Mouse (Mus musculus): ENCODE data around the gene Ube4a. TPM values are rescaled to one million over a fixed set of nuclear protein-coding genes. Genes with fewer than 3 reads are reported as not detected.

Gene Ube4a
- polyA plus RNA-seq, 1 experiment = 16.6 TPM

DNA sequence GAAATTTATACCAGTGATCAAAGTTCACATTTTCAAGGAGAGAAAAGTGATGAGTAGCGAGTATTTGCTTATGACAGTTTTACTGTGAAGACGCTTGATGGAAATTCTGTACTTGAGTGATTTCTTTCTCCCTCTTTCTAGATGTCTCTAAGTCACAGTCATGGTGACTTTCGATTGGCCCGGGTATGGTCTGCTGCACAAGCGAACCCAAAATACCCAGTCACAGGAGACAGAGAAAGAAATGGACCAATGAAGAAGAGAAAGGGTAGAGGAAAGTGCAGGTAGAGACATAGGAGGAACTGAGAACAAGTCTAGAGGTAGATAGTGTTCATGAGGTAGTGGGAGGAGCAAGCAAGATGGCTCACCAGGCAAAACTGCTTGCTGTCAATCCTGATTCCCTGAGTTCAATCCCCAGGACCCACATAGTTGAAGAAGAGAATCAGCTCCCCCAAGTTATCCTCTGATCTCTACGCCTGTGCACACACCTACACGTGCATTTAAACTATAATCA, 77.2 kb downstream of the Ube4a start:
- no peak overlapping the region for H3K27ac ChIP-seq (ENCODE audit: control insufficient read depth, insufficient read depth, low read depth, low read length)
- TF ChIP-seq POLR2A (IDR thresholded peaks at IDR 0.05; ENCODE audit: control insufficient read depth, low read depth, low read length) (no peak), CTCF (IDR thresholded peaks at IDR 0.05; ENCODE audit: control insufficient read depth, insufficient read depth, insufficient replicate concordance, low read depth, low read length) (no peak)

DNA sequence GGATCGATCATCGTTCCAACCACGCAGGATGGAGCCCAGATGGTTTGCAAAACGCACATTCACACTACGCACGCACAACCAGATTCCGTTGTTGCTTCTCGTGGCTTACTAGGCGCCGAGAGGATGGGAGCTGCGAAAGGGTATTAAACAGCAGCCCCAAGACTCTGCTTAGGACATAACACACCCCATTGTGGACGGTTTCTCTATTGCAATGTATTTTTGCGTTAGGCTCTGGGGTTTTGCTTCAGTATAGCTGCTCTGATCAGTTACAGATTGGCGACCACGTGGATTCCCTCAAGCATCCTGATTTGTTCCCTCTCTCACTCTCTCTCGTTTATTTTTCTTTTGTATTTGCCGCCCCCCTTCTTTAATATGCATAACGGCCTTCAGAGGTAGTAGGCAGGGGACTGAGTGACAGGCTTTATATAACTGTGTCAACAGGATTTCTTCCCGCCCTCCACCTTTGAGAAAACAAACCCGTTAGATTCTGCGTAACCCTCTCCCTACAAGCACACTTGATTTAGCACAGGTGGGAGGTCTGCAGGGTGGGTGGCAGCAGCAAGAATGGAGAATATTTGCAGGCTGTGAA, 82.3 kb downstream of the Ube4a start:
- TF ChIP-seq POLR2A (IDR thresholded peaks at IDR 0.05; ENCODE audit: control insufficient read depth, low read depth, low read length) = no peak
- TF ChIP-seq CTCF (IDR thresholded peaks at IDR 0.05; ENCODE audit: control insufficient read depth, insufficient read depth, insufficient replicate concordance, low read depth, low read length) = no peak
- Histone ChIP-seq H3K27me3 (ENCODE audit: control insufficient read depth, insufficient read depth, low read length) (no peaks in the 10 kb centered on the region), H3K36me3 (ENCODE audit: control insufficient read depth, insufficient read depth, low read length) (no peaks in the 10 kb centered on the region), H3K27ac (ENCODE audit: control insufficient read depth, insufficient read depth, low read depth, low read length) (no peak overlapping the region), H3K4me3 (ENCODE audit: control insufficient read depth, low read depth, low read length) (no peak overlapping the region; the same call in 1 of the 2 replicates), H3K4me1 (ENCODE audit: control insufficient read depth, insufficient read depth, low read length) (no peaks in the 10 kb centered on the region; the same call in none of the 2 replicates)

More for the DNA sequence above, 77.2 kb downstream of the Ube4a start:
- no peaks in the 10 kb centered on the region for H3K4me1 ChIP-seq (ENCODE audit: control insufficient read depth, insufficient read depth, low read length)
- H3K36me3 ChIP-seq (ENCODE audit: control insufficient read depth, insufficient read depth, low read length) = no peaks in the 10 kb centered on the region
- H3K27me3 ChIP-seq (ENCODE audit: control insufficient read depth, insufficient read depth, low read length) = no peaks in the 10 kb centered on the region
- H3K4me3 ChIP-seq (ENCODE audit: control insufficient read depth, low read depth, low read length) = no peak overlapping the region

DNA sequence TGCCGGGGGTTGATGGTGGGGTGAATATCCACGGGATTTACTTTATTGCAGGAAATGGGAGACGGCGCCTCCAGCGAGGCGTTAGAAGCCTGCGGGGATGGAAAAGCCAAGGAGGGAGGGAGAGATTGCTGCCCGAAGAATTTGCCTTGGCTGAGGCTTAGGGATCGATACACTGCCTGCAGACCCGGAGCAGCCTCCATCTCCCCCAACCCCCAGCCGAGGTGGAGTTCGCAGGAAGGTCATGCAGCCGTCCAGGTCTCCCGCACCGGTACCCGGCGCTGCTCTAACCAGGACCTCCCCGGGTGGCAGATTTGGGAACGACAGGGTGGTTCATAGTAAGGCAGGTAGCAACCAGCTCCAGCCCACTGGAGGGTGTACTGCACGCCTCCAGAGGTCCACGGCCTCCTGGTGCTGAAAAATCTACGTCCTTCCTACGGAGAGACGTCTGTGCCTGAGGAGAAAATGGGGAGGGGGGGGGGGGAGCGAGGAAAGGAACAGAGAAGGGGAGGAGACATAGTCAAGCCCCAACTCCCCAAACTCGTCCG, 82.9 kb downstream of the Ube4a start:
- H3K4me1 ChIP-seq (ENCODE audit: control insufficient read depth, insufficient read depth, low read length) = no peaks in the 10 kb centered on the region; the same call in none of the 2 replicates
- H3K27me3 ChIP-seq (ENCODE audit: control insufficient read depth, insufficient read depth, low read length) = no peaks in the 10 kb centered on the region
- no peaks in the 10 kb centered on the region for H3K36me3 ChIP-seq (ENCODE audit: control insufficient read depth, insufficient read depth, low read length)
- TF ChIP-seq POLR2A (IDR thresholded peaks at IDR 0.05; ENCODE audit: control insufficient read depth, low read depth, low read length) (no peak), CTCF (IDR thresholded peaks at IDR 0.05; ENCODE audit: control insufficient read depth, insufficient read depth, insufficient replicate concordance, low read depth, low read length) (no peak)
- H3K4me3 ChIP-seq (ENCODE audit: control insufficient read depth, low read depth, low read length) = peak overlapping the region; percentile 79
- H3K27ac ChIP-seq (ENCODE audit: control insufficient read depth, insufficient read depth, low read depth, low read length) = no peak overlapping the region

DNA sequence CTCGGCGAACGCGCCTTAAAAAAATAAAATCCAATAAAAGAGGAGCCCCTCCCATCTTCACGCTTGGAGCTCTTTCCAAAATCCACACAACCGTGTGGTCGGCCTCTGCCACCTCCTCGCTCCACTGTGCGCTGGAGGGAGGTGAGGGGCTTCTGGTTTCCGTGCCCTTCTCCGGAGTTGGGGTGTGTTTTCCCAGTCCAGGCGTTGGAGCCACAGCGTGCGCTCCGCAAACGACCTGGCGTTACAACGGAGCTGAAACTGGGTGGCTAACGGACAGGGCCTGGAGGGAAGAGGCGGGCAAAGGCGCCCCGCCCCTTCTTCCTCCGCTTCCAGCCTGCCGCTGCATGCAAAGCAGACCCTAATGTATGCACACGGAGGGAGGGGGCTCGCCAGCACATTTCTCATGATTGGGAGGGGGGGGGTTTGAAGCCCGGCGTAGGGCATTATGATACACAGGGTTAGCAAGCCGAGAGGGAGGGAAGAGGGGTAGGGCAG, 83.4 kb downstream of the Ube4a start:
- H3K36me3 ChIP-seq (ENCODE audit: control insufficient read depth, insufficient read depth, low read length) = no peaks in the 10 kb centered on the region
- TF ChIP-seq CTCF (IDR thresholded peaks at IDR 0.05; ENCODE audit: control insufficient read depth, insufficient read depth, insufficient replicate concordance, low read depth, low read length) (no peak), POLR2A (IDR thresholded peaks at IDR 0.05; ENCODE audit: control insufficient read depth, low read depth, low read length) (peak; percentile 59; the same call in 1 of the 2 replicates)
- H3K4me1 ChIP-seq (ENCODE audit: control insufficient read depth, insufficient read depth, low read length) = no peaks in the 10 kb centered on the region; the same call in none of the 2 replicates
- H3K4me3 ChIP-seq (ENCODE audit: control insufficient read depth, low read depth, low read length) = peak overlapping the region; percentile 79
- H3K27ac ChIP-seq (ENCODE audit: control insufficient read depth, insufficient read depth, low read depth, low read length) = peak overlapping the region; percentile 56
- H3K27me3 ChIP-seq (ENCODE audit: control insufficient read depth, insufficient read depth, low read length) = no peaks in the 10 kb centered on the region

DNA sequence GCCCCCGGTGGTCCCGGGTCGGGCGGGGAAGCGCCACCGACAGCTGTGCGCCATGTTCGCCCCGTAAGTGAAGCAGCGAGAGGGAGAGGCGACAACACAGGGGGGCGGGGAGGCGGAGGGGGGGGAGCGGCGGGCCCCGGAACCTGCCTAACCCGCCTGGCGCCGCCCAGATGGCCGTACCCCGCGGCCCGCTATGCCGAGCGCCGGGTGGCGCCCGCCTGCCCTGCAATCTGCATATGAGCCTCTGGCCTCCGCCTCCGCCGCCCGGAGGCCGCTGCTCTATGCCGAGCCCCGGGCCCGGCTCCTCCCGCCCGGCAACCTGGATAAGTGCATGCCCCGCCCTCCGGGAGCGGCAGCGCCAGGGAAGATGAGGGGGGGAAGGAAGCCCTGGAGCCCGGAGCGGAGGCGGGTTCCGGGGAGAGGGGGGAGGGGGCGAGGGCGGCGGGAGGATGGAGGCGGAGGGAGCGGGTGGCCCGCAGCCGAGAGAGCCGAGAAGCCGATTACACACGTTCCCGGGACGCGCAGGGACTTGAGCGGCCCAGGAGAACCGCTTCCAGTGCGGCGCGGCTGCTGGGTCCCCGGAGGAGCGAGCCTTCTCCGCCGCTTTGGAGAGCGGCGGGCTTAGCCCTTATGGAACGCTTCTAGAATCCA, 84.1 kb downstream of the Ube4a start, which contains the start of gene Kmt2a:
Kmt2a (minus strand) TSS at position 76 of the 651 bp plus-strand sequence.
- Histone ChIP-seq H3K27ac (ENCODE audit: control insufficient read depth, insufficient read depth, low read depth, low read length) (peak within 1 kb of the TSS; percentile 56), H3K4me1 (ENCODE audit: control insufficient read depth, insufficient read depth, low read length) (no peaks in the 10 kb centered on the region; the same call in none of the 2 replicates), H3K27me3 (ENCODE audit: control insufficient read depth, insufficient read depth, low read length) (no peaks in the 10 kb centered on the region), H3K4me3 (ENCODE audit: control insufficient read depth, low read depth, low read length) (peak within 1 kb of the TSS; percentile 88), H3K36me3 (ENCODE audit: control insufficient read depth, insufficient read depth, low read length) (no peaks in the 10 kb centered on the region)
- TF ChIP-seq CTCF (IDR thresholded peaks at IDR 0.05; ENCODE audit: control insufficient read depth, insufficient read depth, insufficient replicate concordance, low read depth, low read length) (no peak), POLR2A (IDR thresholded peaks at IDR 0.05; ENCODE audit: control insufficient read depth, low read depth, low read length) (no peak)

DNA sequence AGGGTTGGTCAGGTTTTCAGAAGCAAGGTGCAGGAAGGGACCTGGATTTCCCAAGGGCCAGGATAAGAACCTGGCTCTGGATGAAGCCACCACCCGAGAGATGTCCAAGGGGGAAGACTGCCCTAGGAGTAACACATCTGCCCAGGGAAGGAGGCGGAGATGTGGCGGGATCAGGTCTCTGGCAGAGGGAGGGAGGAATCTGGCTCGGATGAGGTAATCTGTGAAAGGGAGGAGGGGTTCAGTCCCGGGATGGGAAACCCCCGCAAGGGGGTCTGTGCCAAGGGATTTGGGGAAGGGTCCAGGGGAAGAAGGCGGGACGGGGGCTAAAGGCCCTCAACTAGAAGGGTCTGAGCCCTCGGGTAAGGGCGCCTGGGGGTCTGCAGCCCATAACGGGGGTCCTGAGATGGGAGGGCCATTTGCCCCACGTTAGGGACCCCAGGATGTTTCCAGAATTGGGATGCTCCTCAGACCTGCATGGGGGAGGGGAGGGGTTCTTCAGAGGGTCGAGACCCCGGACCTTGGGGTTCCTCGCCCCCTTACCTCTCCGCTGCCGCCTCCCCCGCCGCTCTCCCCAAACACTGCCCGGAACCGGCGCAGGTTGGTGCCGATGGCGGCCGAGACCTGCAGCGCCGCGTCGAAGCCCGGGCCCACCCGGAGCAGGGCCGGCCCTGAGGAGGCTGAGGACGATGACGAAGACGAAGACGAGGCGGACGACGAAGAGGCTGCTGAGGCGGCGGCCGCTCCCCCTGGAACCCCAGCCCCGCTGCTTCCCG, 84.9 kb downstream of the Ube4a start:
- H3K27me3 ChIP-seq (ENCODE audit: control insufficient read depth, insufficient read depth, low read length) = no peaks in the 10 kb centered on the region
- H3K4me1 ChIP-seq (ENCODE audit: control insufficient read depth, insufficient read depth, low read length) = no peaks in the 10 kb centered on the region; the same call in none of the 2 replicates
- H3K27ac ChIP-seq (ENCODE audit: control insufficient read depth, insufficient read depth, low read depth, low read length) = no peak overlapping the region
- no peaks in the 10 kb centered on the region for H3K36me3 ChIP-seq (ENCODE audit: control insufficient read depth, insufficient read depth, low read length)
- H3K4me3 ChIP-seq (ENCODE audit: control insufficient read depth, low read depth, low read length) = peak overlapping the region; percentile 88
- no peak for TF ChIP-seq POLR2A (IDR thresholded peaks at IDR 0.05; ENCODE audit: control insufficient read depth, low read depth, low read length)
- no peak for TF ChIP-seq CTCF (IDR thresholded peaks at IDR 0.05; ENCODE audit: control insufficient read depth, insufficient read depth, insufficient replicate concordance, low read depth, low read length)

Measured in testis, adult 2 months (tissue).